Mouse (Mus musculus): ENCODE results near the gene Bmp4. TPM values are rescaled to one million over a fixed set of nuclear protein-coding genes. Genes with fewer than 3 reads are reported as not detected.

Bmp4 gene
- total and polyA plus RNA-seq, 3 experiments = 0.05 TPM; not detected in 2

DNA sequence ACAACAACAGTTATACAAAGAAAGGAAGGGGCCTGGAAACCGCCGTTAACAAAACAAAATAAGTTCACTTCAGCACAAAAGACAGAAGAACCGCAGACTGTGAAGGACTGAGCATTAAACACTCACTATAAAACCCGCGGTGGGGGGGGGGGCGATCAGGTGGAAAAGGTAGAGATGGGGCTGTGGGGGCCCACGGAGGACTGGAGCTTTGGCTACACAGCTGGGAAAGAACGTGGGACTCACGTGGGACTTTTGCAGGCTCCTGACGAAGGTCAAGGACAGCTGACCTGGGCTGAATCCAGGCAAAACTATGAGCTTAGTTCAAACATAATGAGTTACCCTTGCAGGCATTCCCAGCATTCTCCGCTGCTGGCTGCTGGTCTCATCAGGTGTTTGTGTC is 28.8 kb upstream of the Bmp4 start:
- Histone ChIP-seq H3K27me3 (ENCODE audit: insufficient read depth, low read length) (peaks cover 4% of the 10 kb centered on the region; the same call in 1 of the 2 replicates), H3K4me3 (ENCODE audit: low read depth, low read length) (no peak overlapping the region), H3K36me3 (replicated peaks) (no peaks in the 10 kb centered on the region), H3K9me3 (replicated peaks) (no peaks in the 10 kb centered on the region), H3K4me1 (ENCODE audit: insufficient read depth, low read depth, low read length) (no peaks in the 10 kb centered on the region)
- no peak for DNase-seq (ENCODE audit: low spot score)
- TF ChIP-seq GATA2 (IDR thresholded peaks at IDR 0.05; ENCODE audit: borderline replicate concordance, low read depth, low read length) (no peak), POLR2AphosphoS5 (IDR thresholded peaks at IDR 0.05; ENCODE audit: insufficient replicate concordance, low read depth, low read length) (no peak), TAL1 (conservative IDR thresholded peaks at IDR 0.05; ENCODE audit: low read depth, low read length) (no peak), GATA1 (IDR thresholded peaks at IDR 0.05; ENCODE audit: borderline replicate concordance, low read length) (no peak), CTCF (IDR thresholded peaks at IDR 0.05; ENCODE audit: low read depth, low read length) (no peak)
- ATAC-seq (ENCODE audit: extremely low read depth, insufficient number of reproducible peaks, low FRiP score, poor library complexity, severe bottlenecking) = no peak

DNA sequence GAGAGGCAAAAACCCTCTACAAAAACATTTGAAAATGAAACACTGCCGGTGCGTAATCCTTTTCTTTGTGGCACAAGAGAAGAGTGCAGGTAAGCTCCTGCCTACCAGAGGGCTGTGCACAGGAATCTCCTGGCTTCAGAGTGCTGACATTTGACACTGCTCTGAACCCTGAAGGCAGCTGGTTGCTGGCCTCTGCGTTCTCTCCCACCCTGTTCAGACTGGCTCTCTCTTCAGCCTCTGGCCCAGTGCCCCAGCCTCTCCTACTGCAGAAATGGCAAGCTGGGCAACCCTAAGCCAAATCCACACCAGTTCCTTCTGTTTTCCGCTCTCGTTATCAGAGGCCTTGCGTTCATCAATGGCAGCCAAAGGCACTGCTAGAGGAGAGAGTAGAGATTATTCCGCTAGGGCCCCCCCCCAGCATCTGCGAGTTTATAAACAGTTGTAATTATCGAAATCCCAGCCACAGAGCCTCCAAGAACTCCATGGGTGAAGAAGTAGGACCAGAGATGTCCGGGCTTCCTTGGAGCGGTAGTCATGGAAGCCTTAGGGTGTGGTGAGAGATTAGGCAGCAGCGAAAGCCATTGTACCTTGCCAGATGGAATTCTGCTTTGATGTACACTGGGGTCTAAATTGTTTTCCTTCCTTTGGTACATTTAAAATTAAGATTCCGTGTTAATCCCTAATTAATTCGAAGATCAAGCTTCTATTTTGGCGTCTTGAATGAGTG is 28.1 kb upstream of the Bmp4 start:
- Histone ChIP-seq H3K9me3 (replicated peaks) (no peaks in the 10 kb centered on the region), H3K36me3 (replicated peaks) (no peaks in the 10 kb centered on the region), H3K4me3 (ENCODE audit: low read depth, low read length) (no peak overlapping the region), H3K27me3 (ENCODE audit: insufficient read depth, low read length) (peaks cover 4% of the 10 kb centered on the region; the same call in 1 of the 2 replicates), H3K4me1 (ENCODE audit: insufficient read depth, low read depth, low read length) (no peaks in the 10 kb centered on the region)
- no peak for ATAC-seq (ENCODE audit: extremely low read depth, insufficient number of reproducible peaks, low FRiP score, poor library complexity, severe bottlenecking)
- TF ChIP-seq TAL1 (conservative IDR thresholded peaks at IDR 0.05; ENCODE audit: low read depth, low read length) (no peak), GATA1 (IDR thresholded peaks at IDR 0.05; ENCODE audit: borderline replicate concordance, low read length) (no peak), CTCF (IDR thresholded peaks at IDR 0.05; ENCODE audit: low read depth, low read length) (no peak), POLR2AphosphoS5 (IDR thresholded peaks at IDR 0.05; ENCODE audit: insufficient replicate concordance, low read depth, low read length) (no peak), GATA2 (IDR thresholded peaks at IDR 0.05; ENCODE audit: borderline replicate concordance, low read depth, low read length) (no peak)
- DNase-seq (ENCODE audit: low spot score) = no peak

GRCm38 (mm10) chr14:46412497-46413000 is 22.1 kb upstream of the Bmp4 start:
- TF ChIP-seq CTCF (IDR thresholded peaks at IDR 0.05; ENCODE audit: low read depth, low read length) (no peak), GATA1 (IDR thresholded peaks at IDR 0.05; ENCODE audit: borderline replicate concordance, low read length) (no peak)
- Histone ChIP-seq H3K4me3 (ENCODE audit: low read depth, low read length) (no peak overlapping the region), H3K27me3 (ENCODE audit: insufficient read depth, low read length) (peaks cover 11% of the 10 kb centered on the region), H3K9me3 (replicated peaks) (no peaks in the 10 kb centered on the region), H3K4me1 (ENCODE audit: insufficient read depth, low read depth, low read length) (peaks cover 2% of the 10 kb centered on the region; the same call in 1 of the 2 replicates), H3K36me3 (replicated peaks) (no peaks in the 10 kb centered on the region)
- ATAC-seq (ENCODE audit: extremely low read depth, insufficient number of reproducible peaks, low FRiP score, poor library complexity, severe bottlenecking) = no peak
- no peak for DNase-seq (ENCODE audit: low spot score)

DNA sequence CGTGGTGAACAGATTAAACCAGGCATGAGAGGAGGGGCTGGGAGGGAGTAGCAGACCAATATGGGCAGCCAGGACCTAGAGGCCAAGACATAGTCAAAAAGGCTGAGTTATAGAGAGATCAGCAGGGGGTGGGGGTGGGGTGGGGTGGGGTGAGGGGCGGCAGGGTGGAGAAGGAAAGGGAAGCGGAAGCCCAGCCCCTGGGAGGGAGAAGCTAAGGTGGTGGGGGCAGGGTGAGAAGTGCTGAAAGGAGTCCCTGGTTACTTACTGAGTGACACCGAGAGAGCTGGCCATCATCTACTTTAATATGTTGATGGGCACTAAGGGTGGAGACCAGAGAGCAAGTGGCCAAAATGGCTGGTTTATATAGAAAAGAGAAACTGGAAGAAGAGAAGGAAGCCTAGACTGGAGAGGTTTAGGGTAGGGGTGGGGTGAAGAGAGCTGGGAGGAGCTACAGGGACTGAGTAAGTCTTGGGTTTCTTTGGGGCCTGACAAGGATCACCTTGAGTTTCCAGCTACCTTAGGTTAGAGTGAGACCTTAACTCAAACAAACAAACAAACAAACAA is 20.2 kb upstream of the Bmp4 start:
- Histone ChIP-seq H3K4me1 (ENCODE audit: insufficient read depth, low read depth, low read length) (peaks cover 2% of the 10 kb centered on the region; the same call in 1 of the 2 replicates), H3K4me3 (ENCODE audit: low read depth, low read length) (no peak overlapping the region), H3K36me3 (replicated peaks) (no peaks in the 10 kb centered on the region), H3K27me3 (ENCODE audit: insufficient read depth, low read length) (peaks cover 11% of the 10 kb centered on the region), H3K9me3 (replicated peaks) (no peaks in the 10 kb centered on the region)
- DNase-seq (ENCODE audit: low spot score) = no peak
- ATAC-seq (ENCODE audit: extremely low read depth, insufficient number of reproducible peaks, low FRiP score, poor library complexity, severe bottlenecking) = no peak
- no peak for TF ChIP-seq GATA1 (IDR thresholded peaks at IDR 0.05; ENCODE audit: borderline replicate concordance, low read length)
- TF ChIP-seq GATA2 (IDR thresholded peaks at IDR 0.05; ENCODE audit: borderline replicate concordance, low read depth, low read length) = no peak
- no peak for TF ChIP-seq CTCF (IDR thresholded peaks at IDR 0.05; ENCODE audit: low read depth, low read length)
- TF ChIP-seq POLR2AphosphoS5 (IDR thresholded peaks at IDR 0.05; ENCODE audit: insufficient replicate concordance, low read depth, low read length) = no peak

GRCm38 (mm10) chr14:46409016-46409415 is 18.5 kb upstream of the Bmp4 start:
- ATAC-seq (ENCODE audit: extremely low read depth, insufficient number of reproducible peaks, low FRiP score, poor library complexity, severe bottlenecking) = no peak

GRCm38 (mm10) chr14:46408319-46408718 is 17.9 kb upstream of the Bmp4 start:
- Histone ChIP-seq H3K4me3 (ENCODE audit: low read depth, low read length) (no peak overlapping the region), H3K36me3 (replicated peaks) (no peaks in the 10 kb centered on the region), H3K27me3 (ENCODE audit: insufficient read depth, low read length) (peaks cover 17% of the 10 kb centered on the region), H3K4me1 (ENCODE audit: insufficient read depth, low read depth, low read length) (peaks cover 2% of the 10 kb centered on the region; the same call in 1 of the 2 replicates), H3K9me3 (replicated peaks) (no peaks in the 10 kb centered on the region)
- no peak for DNase-seq (ENCODE audit: low spot score)
- no peak for ATAC-seq (ENCODE audit: extremely low read depth, insufficient number of reproducible peaks, low FRiP score, poor library complexity, severe bottlenecking)
- TF ChIP-seq GATA1 (IDR thresholded peaks at IDR 0.05; ENCODE audit: borderline replicate concordance, low read length) (no peak), POLR2AphosphoS5 (IDR thresholded peaks at IDR 0.05; ENCODE audit: insufficient replicate concordance, low read depth, low read length) (no peak), CTCF (IDR thresholded peaks at IDR 0.05; ENCODE audit: low read depth, low read length) (no peak), TAL1 (conservative IDR thresholded peaks at IDR 0.05; ENCODE audit: low read depth, low read length) (no peak), GATA2 (IDR thresholded peaks at IDR 0.05; ENCODE audit: borderline replicate concordance, low read depth, low read length) (no peak)

More at GRCm38 (mm10) chr14:46409016-46409415, 18.5 kb upstream of the Bmp4 start:
- Histone ChIP-seq H3K36me3 (replicated peaks) (no peaks in the 10 kb centered on the region), H3K9me3 (replicated peaks) (no peaks in the 10 kb centered on the region), H3K27me3 (ENCODE audit: insufficient read depth, low read length) (peaks cover 17% of the 10 kb centered on the region), H3K4me3 (ENCODE audit: low read depth, low read length) (no peak overlapping the region), H3K4me1 (ENCODE audit: insufficient read depth, low read depth, low read length) (peaks cover 2% of the 10 kb centered on the region; the same call in 1 of the 2 replicates)
- TF ChIP-seq TAL1 (conservative IDR thresholded peaks at IDR 0.05; ENCODE audit: low read depth, low read length) (no peak), POLR2AphosphoS5 (IDR thresholded peaks at IDR 0.05; ENCODE audit: insufficient replicate concordance, low read depth, low read length) (no peak), GATA1 (IDR thresholded peaks at IDR 0.05; ENCODE audit: borderline replicate concordance, low read length) (no peak), GATA2 (IDR thresholded peaks at IDR 0.05; ENCODE audit: borderline replicate concordance, low read depth, low read length) (no peak), CTCF (IDR thresholded peaks at IDR 0.05; ENCODE audit: low read depth, low read length) (no peak)
- no peak for DNase-seq (ENCODE audit: low spot score)
